ENCODE assay signal across 11 mouse cellular contexts in the genomic region with DNA sequence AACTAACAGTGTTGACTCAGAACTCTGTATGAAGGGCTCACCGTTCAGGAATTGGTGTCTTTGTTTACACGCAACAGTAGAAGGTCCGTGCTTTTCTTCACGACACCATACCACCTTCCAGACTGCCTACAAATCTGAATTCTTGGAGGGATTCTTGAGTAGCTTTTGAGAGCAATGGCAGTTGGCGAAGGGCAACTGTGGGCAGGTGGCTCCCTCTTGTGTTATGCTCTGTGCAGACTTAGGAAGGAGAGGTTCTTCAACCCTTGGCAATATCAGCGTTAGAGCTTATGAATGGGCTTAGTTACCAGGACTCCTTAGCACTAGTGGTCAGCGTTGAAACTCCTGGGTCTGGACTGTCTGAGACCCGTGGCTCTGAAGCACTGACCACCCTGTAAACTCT. TPM values are rescaled to one million over a fixed set of nuclear protein-coding genes. Genes with fewer than 3 reads are reported as not detected.
DNase-seq lines count a peak whose midpoint lies in the region; ATAC-seq and TF ChIP-seq lines count a peak whose summit lies in the region.
"Had no signal": no experiment of that assay in that cellular context is flagged by ENCODE, and none has a peak within 500 bp of the region (broad histone marks: within the 10 kb centered on the region; RNA-seq: fewer than 3 reads in every experiment).

No protein-coding gene starts in this region.

- H3K4me3 ChIP-seq in hindbrain, postnatal 0 days (ENCODE audit: low read length): no peak overlapping the region
- no peak overlapping the region for H3K4me3 ChIP-seq in hindbrain, embryonic 14.5 days (replicated peaks; ENCODE audit: low read length)
- no peak overlapping the region for H3K4me3 ChIP-seq in ES-E14 (ENCODE audit: insufficient read depth in 1 of 2, low read depth in 1 of 2, low read length in 2 of 2, poor library complexity in 1 of 2, severe bottlenecking in 1 of 2)
- H3K4me3 ChIP-seq in liver, embryonic 14.5 days (ENCODE audit: insufficient read depth in 1 of 2, low read depth in 2 of 2, low read length in 2 of 2): no peak overlapping the region
- H3K4me3 ChIP-seq in midbrain, embryonic 10.5 days: no peak overlapping the region
- H3K4me3 ChIP-seq: embryonic facial prominence, embryonic 15.5 days; limb, embryonic 15.5 days had no signal

- H3K4me2 ChIP-seq in hindbrain, postnatal 0 days (ENCODE audit: low read depth, low read length): no peak overlapping the region
- no peak overlapping the region for H3K4me2 ChIP-seq in hindbrain, embryonic 14.5 days (replicated peaks)
- H3K4me2 ChIP-seq in liver, embryonic 14.5 days (ENCODE audit: low read depth): no peak overlapping the region
- H3K4me2 ChIP-seq: embryonic facial prominence, embryonic 15.5 days; heart, embryonic 11.5 days; limb, embryonic 15.5 days had no signal

- no peak for DNase-seq in hindbrain, postnatal 0 days (ENCODE audit: low spot score)
- DNase-seq in hindbrain, embryonic 14.5 days (ENCODE audit: low spot score): no peak
- DNase-seq in 3T3-L1 (ENCODE audit: low read depth, low spot score) (peak; percentile 20), ES-E14 (ENCODE audit: low read depth, low spot score) (no peak)
- DNase-seq in liver, embryonic 14.5 days (ENCODE audit: low read depth in 3 of 3, low spot score in 3 of 3): no peak
- DNase-seq in adrenal gland, adult 8-10 months: no peak
- no peak for DNase-seq in midbrain, embryonic 10.5 days (ENCODE audit: low spot score)
- DNase-seq in adrenal gland, adult (ENCODE audit: inconsistent age in 2 of 2, low spot score in 1 of 2): no peak

- TF ChIP-seq EP300 in liver, embryonic 14.5 days (IDR thresholded peaks at IDR 0.05; ENCODE audit: low read depth): no peak

- 81% methylated on average over 8 of the region's 8 CpGs for WGBS in hindbrain, postnatal 0 days
- WGBS in hindbrain, embryonic 14.5 days: 84% methylated on average over 8 of the region's 8 CpGs
- WGBS in liver, embryonic 14.5 days (ENCODE audit: insufficient replicate concordance): 70% methylated on average over 8 of the region's 8 CpGs
- 86% methylated on average over 8 of the region's 8 CpGs for WGBS in midbrain, embryonic 10.5 days

- peaks cover 13% of the 10 kb centered on the region for H3K36me3 ChIP-seq in hindbrain, postnatal 0 days (ENCODE audit: insufficient read depth, low read length)
- peaks cover 22% of the 10 kb centered on the region for H3K36me3 ChIP-seq in hindbrain, embryonic 14.5 days (replicated peaks; ENCODE audit: control insufficient read depth, insufficient read depth)
- peaks cover 12% of the 10 kb centered on the region for H3K36me3 ChIP-seq in ES-E14 (ENCODE audit: control insufficient read depth, insufficient read depth, low read length, poor library complexity, severe bottlenecking)
- H3K36me3 ChIP-seq in liver, embryonic 14.5 days (replicated peaks; ENCODE audit: control insufficient read depth, insufficient read depth, low read depth): peaks cover 18% of the 10 kb centered on the region
- H3K36me3 ChIP-seq in midbrain, embryonic 10.5 days: peaks cover 39% of the 10 kb centered on the region

- H3K27me3 ChIP-seq in hindbrain, postnatal 0 days (ENCODE audit: insufficient read depth, low read length): no peaks in the 10 kb centered on the region
- H3K27me3 ChIP-seq in hindbrain, embryonic 14.5 days (ENCODE audit: control insufficient read depth, insufficient read depth, low read length): no peaks in the 10 kb centered on the region
- H3K27me3 ChIP-seq in liver, embryonic 14.5 days (ENCODE audit: control insufficient read depth, insufficient read depth, low read length): no peaks in the 10 kb centered on the region
- no peaks in the 10 kb centered on the region for H3K27me3 ChIP-seq in midbrain, embryonic 10.5 days (ENCODE audit: low read depth, poor library complexity, severe bottlenecking)
- H3K27me3 ChIP-seq: embryonic facial prominence, embryonic 15.5 days; limb, embryonic 15.5 days had no signal

- TF ChIP-seq CTCF in hindbrain, postnatal 0 days (IDR thresholded peaks at IDR 0.05; ENCODE audit: low read depth): peak; percentile 49
- TF ChIP-seq CTCF in liver, embryonic 14.5 days (IDR thresholded peaks at IDR 0.05; ENCODE audit: low read depth): peak; percentile 91

- no peak for ATAC-seq in hindbrain, postnatal 0 days
- ATAC-seq in hindbrain, embryonic 14.5 days (ENCODE audit: low FRiP score): no peak
- no peak for ATAC-seq in liver, embryonic 14.5 days (ENCODE audit: insufficient read depth)

- H3K9me3 ChIP-seq in hindbrain, postnatal 0 days (ENCODE audit: low read length): no peaks in the 10 kb centered on the region
- no peaks in the 10 kb centered on the region for H3K9me3 ChIP-seq in hindbrain, embryonic 14.5 days (ENCODE audit: control insufficient read depth, low read length)
- no peaks in the 10 kb centered on the region for H3K9me3 ChIP-seq in ES-E14 (ENCODE audit: control insufficient read depth, insufficient read depth, low read depth, low read length)
- H3K9me3 ChIP-seq in liver, embryonic 14.5 days (ENCODE audit: control insufficient read depth, low read length): no peaks in the 10 kb centered on the region
- H3K9me3 ChIP-seq in midbrain, embryonic 10.5 days (replicated peaks): no peaks in the 10 kb centered on the region
- H3K9me3 ChIP-seq: embryonic facial prominence, embryonic 15.5 days; limb, embryonic 15.5 days had no signal

- no peaks in the 10 kb centered on the region for H3K4me1 ChIP-seq in hindbrain, postnatal 0 days (ENCODE audit: insufficient read depth, low read length)
- no peaks in the 10 kb centered on the region for H3K4me1 ChIP-seq in hindbrain, embryonic 14.5 days (replicated peaks; ENCODE audit: control insufficient read depth, insufficient read depth, low read length)
- H3K4me1 ChIP-seq in ES-E14 (ENCODE audit: control insufficient read depth in 2 of 2, insufficient read depth in 2 of 2, low read length in 2 of 2, poor library complexity in 1 of 2): peaks cover 0 to 12% of the 10 kb centered on the region in 2 experiments; a peak in 2 of 4 replicates
- peaks cover 26 to 33% of the 10 kb centered on the region in 2 experiments for H3K4me1 ChIP-seq in liver, embryonic 14.5 days (replicated peaks; ENCODE audit: control insufficient read depth in 2 of 2, insufficient read depth in 2 of 2, low read length in 1 of 2)
- no peaks in the 10 kb centered on the region for H3K4me1 ChIP-seq in midbrain, embryonic 10.5 days
- H3K4me1 ChIP-seq: embryonic facial prominence, embryonic 15.5 days; limb, embryonic 15.5 days had no signal

- H3K9ac ChIP-seq in hindbrain, postnatal 0 days (replicated peaks; ENCODE audit: low read length): no peak overlapping the region
- no peak overlapping the region for H3K9ac ChIP-seq in hindbrain, embryonic 14.5 days
- H3K9ac ChIP-seq in ES-E14 (ENCODE audit: insufficient read depth, low read depth, low read length, poor library complexity, severe bottlenecking): no peak overlapping the region
- H3K9ac ChIP-seq in liver, embryonic 14.5 days (replicated peaks): no peak overlapping the region
- H3K9ac ChIP-seq: embryonic facial prominence, embryonic 15.5 days; limb, embryonic 15.5 days had no signal

- in situ Hi-C loops in ES-E14 (cut with MboI; ENCODE audit: low sequenced_read_pairs in 2 of 2, unreplicated experiment in 2 of 2): no loop called here

- no peak overlapping the region for H3K27ac ChIP-seq in hindbrain, postnatal 0 days
- no peak overlapping the region for H3K27ac ChIP-seq in hindbrain, embryonic 14.5 days
- H3K27ac ChIP-seq in ES-E14 (ENCODE audit: insufficient read depth, low read depth, low read length, poor library complexity, severe bottlenecking): peak overlapping the region; percentile 18; the same call in 1 of the 2 replicates
- H3K27ac ChIP-seq in liver, embryonic 14.5 days: peak overlapping the region; percentile 31; the same call in 1 of the 2 replicates
- H3K27ac ChIP-seq in midbrain, embryonic 10.5 days (replicated peaks): no peak overlapping the region
- H3K27ac ChIP-seq: limb, embryonic 15.5 days had no signal

RNA-seq across cellular contexts. Expression of a gene that starts 9.7 kb away (rescaled TPM):
- total RNA-seq in hindbrain, postnatal 0 days (2014; rRNA removed): 39.0 and 43.2 TPM in 2 replicates
- polyA plus RNA-seq in hindbrain, postnatal 0 days (2015; fragmentation: Nextera tagmentation; extraction: Ambion mirVana): 12.4 and 13.4 TPM in 2 replicates
- polyA plus RNA-seq in hindbrain, embryonic 14.5 days (2014; fragmentation: Nextera tagmentation; extraction: Ambion mirVana): 19.7 and 21.5 TPM in 2 replicates
- total RNA-seq in ES-E14 (2012; rRNA removed): 24.6 and 32.1 TPM in 2 replicates
- 71.8 and 83.0 TPM in 2 replicates for polyA plus RNA-seq in liver, embryonic 14.5 days (2012; rRNA removed)
- 129 and 144 TPM in 2 replicates for polyA plus RNA-seq in liver, embryonic 14.5 days (2014; fragmentation: Nextera tagmentation; extraction: Ambion mirVana)
- 10 to 100 TPM; 12.0 to 23.2 (median 16.6) TPM for total RNA-seq in adrenal gland, adult 8-10 months (2022)
- 18.5 and 19.3 TPM in 2 replicates for polyA plus RNA-seq in midbrain, embryonic 10.5 days (2016; fragmentation: Nextera tagmentation; extraction: Ambion mirVana)

RNA-seq across cellular contexts. Expression of a gene that starts 28.6 kb away (rescaled TPM):
- 37.3 and 42.0 TPM in 2 replicates for total RNA-seq in hindbrain, postnatal 0 days (2014; rRNA removed)
- polyA plus RNA-seq in hindbrain, postnatal 0 days (2015; fragmentation: Nextera tagmentation; extraction: Ambion mirVana): 20.6 and 21.7 TPM in 2 replicates
- 24.2 and 25.7 TPM in 2 replicates for polyA plus RNA-seq in hindbrain, embryonic 14.5 days (2014; fragmentation: Nextera tagmentation; extraction: Ambion mirVana)
- total RNA-seq in ES-E14 (2012; rRNA removed): 95.4 and 104 TPM in 2 replicates
- polyA plus RNA-seq in liver, embryonic 14.5 days (2012; rRNA removed): 21.1 and 21.2 TPM in 2 replicates
- 28.7 and 32.6 TPM in 2 replicates for polyA plus RNA-seq in liver, embryonic 14.5 days (2014; fragmentation: Nextera tagmentation; extraction: Ambion mirVana)
- 10 to 100 TPM; 20.0 to 27.7 (median 24.9) TPM for total RNA-seq in adrenal gland, adult 8-10 months (2022)
- 39.5 and 41.6 TPM in 2 replicates for polyA plus RNA-seq in midbrain, embryonic 10.5 days (2016; fragmentation: Nextera tagmentation; extraction: Ambion mirVana)

RNA-seq across cellular contexts. Expression of a gene that starts 28.7 kb away (rescaled TPM):
- total RNA-seq in hindbrain, postnatal 0 days (2014; rRNA removed): 9.7 and 13.5 TPM in 2 replicates
- 1.5 and 1.7 TPM in 2 replicates for polyA plus RNA-seq in hindbrain, postnatal 0 days (2015; fragmentation: Nextera tagmentation; extraction: Ambion mirVana)
- 4.9 and 5.5 TPM in 2 replicates for polyA plus RNA-seq in hindbrain, embryonic 14.5 days (2014; fragmentation: Nextera tagmentation; extraction: Ambion mirVana)
- total RNA-seq in ES-E14 (2012; rRNA removed): 80.0 and 81.8 TPM in 2 replicates
- polyA plus RNA-seq in liver, embryonic 14.5 days (2012; rRNA removed): 4.3 and 4.9 TPM in 2 replicates
- 2.9 and 3.6 TPM in 2 replicates for polyA plus RNA-seq in liver, embryonic 14.5 days (2014; fragmentation: Nextera tagmentation; extraction: Ambion mirVana)
- 10 to 100 TPM; 11.8 to 14.7 (median 14.2) TPM for total RNA-seq in adrenal gland, adult 8-10 months (2022)
- 6.7 and 7.1 TPM in 2 replicates for polyA plus RNA-seq in midbrain, embryonic 10.5 days (2016; fragmentation: Nextera tagmentation; extraction: Ambion mirVana)

RNA-seq across cellular contexts. Expression of a gene that starts 43.5 kb away (rescaled TPM):
- total RNA-seq in hindbrain, postnatal 0 days (2014; rRNA removed): 23.0 and 36.3 TPM in 2 replicates
- 15.4 and 21.0 TPM in 2 replicates for polyA plus RNA-seq in hindbrain, postnatal 0 days (2015; fragmentation: Nextera tagmentation; extraction: Ambion mirVana)
- 26.5 and 26.8 TPM in 2 replicates for polyA plus RNA-seq in hindbrain, embryonic 14.5 days (2014; fragmentation: Nextera tagmentation; extraction: Ambion mirVana)
- 71.0 and 74.2 TPM in 2 replicates for total RNA-seq in ES-E14 (2012; rRNA removed)
- polyA plus RNA-seq in liver, embryonic 14.5 days (2012; rRNA removed): 13.7 and 17.6 TPM in 2 replicates
- 23.3 and 27.8 TPM in 2 replicates for polyA plus RNA-seq in liver, embryonic 14.5 days (2014; fragmentation: Nextera tagmentation; extraction: Ambion mirVana)
- 10 to 100 TPM; 22.9 to 27.7 (median 23.7) TPM for total RNA-seq in adrenal gland, adult 8-10 months (2022)
- polyA plus RNA-seq in midbrain, embryonic 10.5 days (2016; fragmentation: Nextera tagmentation; extraction: Ambion mirVana): 54.5 and 56.1 TPM in 2 replicates

Comparison
In these comparisons a context has a peak if more than half of its experiments do, and no peak if none do; other contexts are left out.
1. H3K27ac ChIP-seq: peak in ES-E14 (single experiment) and liver, embryonic 14.5 days (single experiment); none in hindbrain, postnatal 0 days (single experiment), hindbrain, embryonic 14.5 days (single experiment) and midbrain, embryonic 10.5 days (single experiment).